In the genomic region with DNA sequence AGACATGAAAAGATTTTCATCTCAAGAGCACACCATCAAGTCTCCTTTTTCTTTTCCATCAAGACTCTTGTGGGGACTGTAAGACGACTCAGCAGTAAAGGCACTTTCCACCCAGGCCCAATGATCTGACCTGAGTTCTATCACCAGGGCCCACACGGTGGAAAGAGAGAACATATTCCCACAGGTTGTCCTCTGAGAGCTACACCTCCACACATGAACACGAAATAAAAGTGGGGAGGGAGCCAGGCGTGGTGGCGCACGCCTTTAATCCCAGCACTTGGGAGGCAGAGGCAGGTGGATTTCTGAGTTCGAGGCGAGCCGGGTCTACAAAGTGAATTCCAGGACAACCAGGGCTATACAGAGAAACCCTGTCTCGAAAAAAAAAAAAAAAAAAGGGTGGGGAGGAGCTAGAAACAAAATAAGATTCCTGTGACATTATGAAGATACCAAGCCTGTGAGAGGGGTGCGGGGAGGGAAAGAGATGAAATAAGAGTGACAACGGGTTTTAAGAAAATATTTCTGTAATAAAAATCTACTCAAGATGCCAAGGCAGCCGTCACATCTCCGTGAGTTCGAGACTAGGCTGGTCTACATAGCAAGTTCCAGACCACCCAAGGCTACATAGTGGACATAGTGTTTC, we compare ENCODE assay signal across 8 mouse cellular contexts. TPM values are rescaled to one million over a fixed set of nuclear protein-coding genes. Genes with fewer than 3 reads are reported as not detected.
DNase-seq lines count a peak whose midpoint lies in the region; ATAC-seq and TF ChIP-seq lines count a peak whose summit lies in the region.

No protein-coding gene starts in this region.

- no peak for ATAC-seq in forebrain, embryonic 15.5 days (replicated peaks)
- ATAC-seq in liver, embryonic 16.5 days (ENCODE audit: low read depth) = no peak
- ATAC-seq in monocyte, adult 5-6 weeks (replicated peaks; ENCODE audit: insufficient number of reproducible peaks, low FRiP score, low TSS enrichment, poor library complexity, severe bottlenecking) = no peak

- dilution Hi-C loops in CH12.LX (cut with MboI; ENCODE audit: extremely low pct_ligation_motif_present, extremely low pct_unique_long_range_greater_than_20kb, low sequenced_read_pairs) = no loop called here

- H3K36me3 ChIP-seq in heart, adult 2 months (ENCODE audit: control insufficient read depth, insufficient read depth, low read length) = peaks cover 8% of the 10 kb centered on the region
- peaks cover 27 to 58% of the 10 kb centered on the region in 2 experiments for H3K36me3 ChIP-seq in CH12.LX (replicated peaks in 1 of 2; ENCODE audit: control insufficient read depth in 1 of 2, insufficient read depth in 1 of 2, low read length in 1 of 2)
- H3K36me3 ChIP-seq in forebrain, embryonic 15.5 days = peaks cover 28% of the 10 kb centered on the region
- H3K36me3 ChIP-seq in liver, embryonic 16.5 days (ENCODE audit: control insufficient read depth, insufficient read depth) = peaks cover 27% of the 10 kb centered on the region

- peaks cover 22% of the 10 kb centered on the region for H3K4me1 ChIP-seq in heart, adult 2 months (ENCODE audit: control insufficient read depth, insufficient read depth, low read length)
- H3K4me1 ChIP-seq in CH12.LX (ENCODE audit: control insufficient read depth in 1 of 2, insufficient read depth in 2 of 2) = peaks cover 16 to 41% of the 10 kb centered on the region in 2 experiments
- H3K4me1 ChIP-seq in forebrain, embryonic 15.5 days = peaks cover 39% of the 10 kb centered on the region
- H3K4me1 ChIP-seq in liver, embryonic 16.5 days (ENCODE audit: control insufficient read depth, low read depth, low read length) = peaks cover 51% of the 10 kb centered on the region

- 69% methylated on average over 15 of the region's 15 CpGs for WGBS in heart, adult 2 months
- WGBS in forebrain, embryonic 15.5 days = 70% methylated on average over 15 of the region's 15 CpGs
- 57% methylated on average over 15 of the region's 15 CpGs for WGBS in liver, embryonic 16.5 days (ENCODE audit: insufficient replicate concordance)

- peaks cover 5% of the 10 kb centered on the region for H3K79me2 ChIP-seq in heart, adult 2 months (replicated peaks; ENCODE audit: control insufficient read depth, insufficient read depth, low read length)
- peaks cover 10% of the 10 kb centered on the region for H3K79me2 ChIP-seq in CH12.LX (replicated peaks; ENCODE audit: control insufficient read depth, extremely low read depth, insufficient read depth, poor library complexity, severe bottlenecking)

- H3K4me2 ChIP-seq in CH12.LX (ENCODE audit: insufficient read depth, low read depth, poor library complexity, severe bottlenecking) = peak overlapping the region; percentile 59
- peak overlapping the region; percentile 61 for H3K4me2 ChIP-seq in forebrain, embryonic 15.5 days (replicated peaks)
- peak overlapping the region; percentile 48 for H3K4me2 ChIP-seq in liver, embryonic 16.5 days (ENCODE audit: low read depth, low read length)

- peak in 1 of 2 experiments; percentile 30 for DNase-seq in heart, adult 2 months
- no peak for DNase-seq in heart, postnatal 14 days
- DNase-seq in CH12.LX (ENCODE audit: extremely low read depth) = no peak
- no peak for DNase-seq in right cerebral cortex, adult 18-20 months
- DNase-seq in right cerebral cortex, postnatal 14 days = no peak

- peak overlapping the region; percentile 93 for H3K27ac ChIP-seq in heart, adult 2 months
- H3K27ac ChIP-seq in CH12.LX (ENCODE audit: insufficient read depth, low read depth) = no peak overlapping the region
- peak overlapping the region; percentile 84; the same call in 1 of the 2 replicates for H3K27ac ChIP-seq in forebrain, embryonic 15.5 days (replicated peaks)
- H3K27ac ChIP-seq in liver, embryonic 16.5 days (ENCODE audit: low read length) = peak overlapping the region; percentile 28; the same call in 1 of the 2 replicates

- no peak for TF ChIP-seq EP300 in heart, adult 2 months (IDR thresholded peaks at IDR 0.05; ENCODE audit: insufficient read depth, low read depth, low read length)
- TF ChIP-seq EP300 in CH12.LX (IDR thresholded peaks at IDR 0.05; ENCODE audit: low read length) = no peak

- H3K27me3 ChIP-seq in heart, adult 2 months (ENCODE audit: control insufficient read depth, insufficient read depth, low read length) = no peaks in the 10 kb centered on the region
- H3K27me3 ChIP-seq in CH12.LX (replicated peaks) = no peaks in the 10 kb centered on the region
- H3K27me3 ChIP-seq in forebrain, embryonic 15.5 days = no peaks in the 10 kb centered on the region
- no peaks in the 10 kb centered on the region for H3K27me3 ChIP-seq in liver, embryonic 16.5 days (ENCODE audit: control insufficient read depth, insufficient read depth, low read depth, low read length)

- in situ Hi-C loops in CH12.LX (cut with MboI; ENCODE audit: low pct_ligation_motif_present, low pct_unique_long_range_greater_than_20kb, low sequenced_read_pairs) = loop anchor here (25.0 kb wide), 1 partner anchor 590 kb away; no protein-coding TSS in a partner anchor

- H3K4me3 ChIP-seq in heart, adult 2 months = peak overlapping the region; percentile 86
- H3K4me3 ChIP-seq in CH12.LX (replicated peaks in 1 of 3; ENCODE audit: low read depth in 2 of 3, low read length in 2 of 3, poor library complexity in 1 of 3) = peak overlapping the region in 2 of 3 experiments; percentile 46 to 88
- H3K4me3 ChIP-seq in forebrain, embryonic 15.5 days = peak overlapping the region; percentile 99
- H3K4me3 ChIP-seq in liver, embryonic 16.5 days (ENCODE audit: low read depth, low read length) = peak overlapping the region; percentile 90

- TF ChIP-seq POLR2A in heart, adult 2 months (IDR thresholded peaks at IDR 0.05; ENCODE audit: insufficient read depth, low read depth, low read length) = no peak
- no peak for TF ChIP-seq POLR2A in CH12.LX (IDR thresholded peaks at IDR 0.05; ENCODE audit: low read depth, low read length)

- TF ChIP-seq RAD21 in CH12.LX (IDR thresholded peaks at IDR 0.05; ENCODE audit: low read depth, low read length) = no peak

- no peak overlapping the region for H3K9ac ChIP-seq in heart, adult 2 months (ENCODE audit: low read depth, low read length)
- H3K9ac ChIP-seq in CH12.LX (ENCODE audit: insufficient read depth, low read depth) = peak overlapping the region; percentile 9; the same call in 1 of the 2 replicates
- no peak overlapping the region for H3K9ac ChIP-seq in forebrain, embryonic 15.5 days (replicated peaks)
- H3K9ac ChIP-seq in liver, embryonic 16.5 days (ENCODE audit: low read depth, low read length) = peak overlapping the region; percentile 46

- intact Hi-C loops in heart, adult 2 months (cut with DNase I) = loop anchor here (1.0 to 5.0 kb wide), 4 partner anchors 40 to 410 kb away; a partner anchor contains a TSS
- intact Hi-C loops in heart, postnatal 14 days (cut with DNase I) = loop anchor here (5.0 kb wide), 1 partner anchor 160 kb away; no protein-coding TSS in a partner anchor

- no peaks in the 10 kb centered on the region for H3K9me3 ChIP-seq in CH12.LX (replicated peaks; ENCODE audit: low read length)
- H3K9me3 ChIP-seq in forebrain, embryonic 15.5 days = no peaks in the 10 kb centered on the region
- H3K9me3 ChIP-seq in liver, embryonic 16.5 days (replicated peaks; ENCODE audit: control insufficient read depth, low read length) = no peaks in the 10 kb centered on the region

- no peak for TF ChIP-seq CTCF in heart, adult 2 months (IDR thresholded peaks at IDR 0.05)
- TF ChIP-seq CTCF in CH12.LX (conservative IDR thresholded peaks at IDR 0.05 in 1 of 2, IDR thresholded peaks at IDR 0.05 in 1 of 2; ENCODE audit: low read depth in 2 of 2, low read length in 2 of 2) = no peak

RNA-seq across cellular contexts. Expression of a gene that starts 0.6 kb away (rescaled TPM):
- 100 to 1,000 TPM; 150 to 162 TPM for total RNA-seq in heart, adult 2 months (2021)
- polyA plus RNA-seq in heart, adult 2 months (2012; rRNA removed) = 239 and 248 TPM in 2 replicates
- 100 to 1,000 TPM; 172 to 176 TPM for total RNA-seq in heart, postnatal 14 days (2021)
- 59.6 and 67.3 TPM in 2 replicates for total RNA-seq in CH12.LX (2012; rRNA removed)
- total RNA-seq in CH12.LX (2014; rRNA removed) = 77.5 and 99.7 TPM in 2 replicates
- 101 and 104 TPM in 2 replicates for polyA plus RNA-seq in CH12.LX (2012; ENCODE audit: insufficient read length, low read depth)
- 414 and 439 TPM in 2 replicates for polyA plus RNA-seq in forebrain, embryonic 15.5 days (2015; fragmentation: Nextera tagmentation; extraction: Ambion mirVana)
- 372 TPM in 2 replicates for polyA plus RNA-seq in liver, embryonic 16.5 days (2015; fragmentation: Nextera tagmentation; extraction: Ambion mirVana)
- 29.5 to 45.0 TPM (median 41.6 TPM) in 3 replicates for total RNA-seq in monocyte, adult 5-6 weeks (2017)

RNA-seq across cellular contexts. Expression of a gene that starts 4.8 kb away (rescaled TPM):
- total RNA-seq in heart, adult 2 months (2021) = not detected
- polyA plus RNA-seq in heart, adult 2 months (2012; rRNA removed) = 0.20 TPM in 1 of 2 replicates, not detected in the other
- under 1 TPM in 1 of 2 experiments, not detected in 1; 0.14 TPM for total RNA-seq in heart, postnatal 14 days (2021)
- total RNA-seq in CH12.LX (2012; rRNA removed) = not detected in 2 replicates
- total RNA-seq in CH12.LX (2014; rRNA removed) = not detected in 2 replicates
- not detected in 2 replicates for polyA plus RNA-seq in CH12.LX (2012; ENCODE audit: insufficient read length, low read depth)
- polyA plus RNA-seq in forebrain, embryonic 15.5 days (2015; fragmentation: Nextera tagmentation; extraction: Ambion mirVana) = not detected in 2 replicates
- 0.33 and 0.35 TPM in 2 replicates for polyA plus RNA-seq in liver, embryonic 16.5 days (2015; fragmentation: Nextera tagmentation; extraction: Ambion mirVana)
- total RNA-seq in monocyte, adult 5-6 weeks (2017) = not detected in 3 replicates

RNA-seq across cellular contexts. Expression of a gene that starts 5.4 kb away (rescaled TPM):
- total RNA-seq in heart, adult 2 months (2021) = 1 to 10 TPM; 8.4 to 9.8 TPM
- polyA plus RNA-seq in heart, adult 2 months (2012; rRNA removed) = 3.2 and 3.6 TPM in 2 replicates
- total RNA-seq in heart, postnatal 14 days (2021) = 1 to 10 TPM; 8.1 to 9.0 TPM
- 7.4 and 7.8 TPM in 2 replicates for total RNA-seq in CH12.LX (2012; rRNA removed)
- 3.0 and 4.4 TPM in 2 replicates for total RNA-seq in CH12.LX (2014; rRNA removed)
- polyA plus RNA-seq in CH12.LX (2012; ENCODE audit: insufficient read length, low read depth) = 7.2 and 10.8 TPM in 2 replicates
- polyA plus RNA-seq in forebrain, embryonic 15.5 days (2015; fragmentation: Nextera tagmentation; extraction: Ambion mirVana) = 14.6 and 15.9 TPM in 2 replicates
- 3.7 and 4.4 TPM in 2 replicates for polyA plus RNA-seq in liver, embryonic 16.5 days (2015; fragmentation: Nextera tagmentation; extraction: Ambion mirVana)
- total RNA-seq in monocyte, adult 5-6 weeks (2017) = 19.5 to 31.0 TPM (median 23.3 TPM) in 3 replicates

RNA-seq across cellular contexts. Expression of a gene that starts 25.0 kb away (rescaled TPM):
- total RNA-seq in heart, adult 2 months (2021) = 10 to 100 TPM in 1 of 2 experiments, 1 to 10 TPM in 1; 9.7 to 11.2 TPM
- polyA plus RNA-seq in heart, adult 2 months (2012; rRNA removed) = 1.3 and 1.6 TPM in 2 replicates
- total RNA-seq in heart, postnatal 14 days (2021) = 10 to 100 TPM; 11.4 to 13.5 TPM
- 19.5 and 23.8 TPM in 2 replicates for total RNA-seq in CH12.LX (2012; rRNA removed)
- total RNA-seq in CH12.LX (2014; rRNA removed) = 49.5 and 50.0 TPM in 2 replicates
- polyA plus RNA-seq in CH12.LX (2012; ENCODE audit: insufficient read length, low read depth) = 15.0 and 19.1 TPM in 2 replicates
- 20.8 and 23.1 TPM in 2 replicates for polyA plus RNA-seq in forebrain, embryonic 15.5 days (2015; fragmentation: Nextera tagmentation; extraction: Ambion mirVana)
- 19.7 and 22.8 TPM in 2 replicates for polyA plus RNA-seq in liver, embryonic 16.5 days (2015; fragmentation: Nextera tagmentation; extraction: Ambion mirVana)
- total RNA-seq in monocyte, adult 5-6 weeks (2017) = 56.7 to 59.9 TPM (median 59.8 TPM) in 3 replicates

RNA-seq across cellular contexts. Expression of a gene that starts 26.4 kb away (rescaled TPM):
- total RNA-seq in heart, adult 2 months (2021) = not detected
- not detected in 2 replicates for polyA plus RNA-seq in heart, adult 2 months (2012; rRNA removed)
- not detected for total RNA-seq in heart, postnatal 14 days (2021)
- not detected in 2 replicates for total RNA-seq in CH12.LX (2012; rRNA removed)
- not detected in 2 replicates for total RNA-seq in CH12.LX (2014; rRNA removed)
- not detected in 2 replicates for polyA plus RNA-seq in CH12.LX (2012; ENCODE audit: insufficient read length, low read depth)
- polyA plus RNA-seq in forebrain, embryonic 15.5 days (2015; fragmentation: Nextera tagmentation; extraction: Ambion mirVana) = 0.19 and 0.24 TPM in 2 replicates
- polyA plus RNA-seq in liver, embryonic 16.5 days (2015; fragmentation: Nextera tagmentation; extraction: Ambion mirVana) = not detected in 2 replicates
- total RNA-seq in monocyte, adult 5-6 weeks (2017) = not detected in 3 replicates

Comparison
In these comparisons a context has a peak if more than half of its experiments do, and no peak if none do; other contexts are left out.
1. H3K9ac ChIP-seq: peak in CH12.LX (single experiment) and liver, embryonic 16.5 days (single experiment); none in heart, adult 2 months (single experiment) and forebrain, embryonic 15.5 days (single experiment).
2. Peak in every context shown above with its lines, with median percentiles within 50 percentile points of each other: H3K4me3 ChIP-seq and H3K4me2 ChIP-seq.